Mouse (Mus musculus): ENCODE data around the gene Gkap1.

DNA sequence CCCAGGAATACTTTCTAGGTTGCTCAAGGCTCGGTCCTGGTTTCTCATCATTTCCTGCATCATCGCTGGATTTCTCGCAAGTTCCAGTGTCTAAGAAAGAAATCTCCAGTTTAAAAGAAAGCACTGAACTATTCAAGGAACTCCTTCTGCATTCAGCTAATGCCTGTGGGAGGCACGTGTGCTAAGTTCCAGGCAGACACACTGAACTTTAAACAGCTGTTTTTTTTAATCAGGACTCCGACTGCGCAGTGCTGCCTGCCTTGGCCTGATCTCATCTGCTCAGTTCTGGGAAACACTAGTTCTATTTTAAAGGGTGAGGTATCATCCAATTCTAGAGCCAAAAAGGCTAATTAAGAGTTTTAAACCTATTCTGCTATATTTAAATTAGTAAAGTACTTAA is 83.4 kb downstream of the Gkap1 start:
- no peak for TF ChIP-seq CTCF (conservative IDR thresholded peaks at IDR 0.05; ENCODE audit: low read length)
- no peak for TF ChIP-seq POU5F1 (IDR thresholded peaks at IDR 0.05; ENCODE audit: borderline replicate concordance, low read length)
- no peak for TF ChIP-seq NANOG (IDR thresholded peaks at IDR 0.05; ENCODE audit: borderline replicate concordance, low read length)

Data from E14TG2a.4 (cell line).